Mouse (Mus musculus) testis, adult 2 months (tissue): Measurements from ENCODE around the gene Rbfox3. TPM values are rescaled to one million over a fixed set of nuclear protein-coding genes. Genes with fewer than 3 reads are reported as not detected.

Source experiments
- H3K27ac ChIP-seq: fragments of 200-500 bp; 2 replicates; pipeline ENCODE4 v1.5.1; 2012; ENCODE audit warnings: low read depth, low read length; ENCODE audit not compliant: control insufficient read depth, insufficient read depth
- H3K27me3 ChIP-seq: fragments of 200-500 bp; 2 replicates; pipeline ENCODE4 v1.6.1; 2012; ENCODE audit warnings: mild to moderate bottlenecking, low read length, moderate library complexity; ENCODE audit not compliant: control insufficient read depth, insufficient read depth
- H3K36me3 ChIP-seq: fragments of 200-500 bp; 2 replicates; pipeline ENCODE4 v1.6.1; 2012; ENCODE audit warnings: mild to moderate bottlenecking, low read length; ENCODE audit not compliant: control insufficient read depth, insufficient read depth
- H3K4me1 ChIP-seq: fragments of 200-500 bp; 2 replicates; pipeline ENCODE4 v1.6.1; 2012; ENCODE audit warnings: low read length; ENCODE audit not compliant: control insufficient read depth, insufficient read depth
- H3K4me3 ChIP-seq: fragments of 200-500 bp; 2 replicates; pipeline ENCODE4 v1.5.1; 2012; ENCODE audit warnings: low read depth, mild to moderate bottlenecking, low read length, moderate library complexity, mixed read lengths; ENCODE audit not compliant: control insufficient read depth
- CTCF ChIP-seq: fragments of 200-500 bp; IDR thresholded peaks from 2 replicates; pipeline ENCODE4 v1.5.1; 2012; ENCODE audit warnings: low read depth, mild to moderate bottlenecking, inconsistent platforms, low read length, moderate library complexity; ENCODE audit not compliant: control insufficient read depth, insufficient read depth, insufficient replicate concordance
- POLR2A ChIP-seq: fragments of 200-500 bp; IDR thresholded peaks from 2 replicates; pipeline ENCODE4 v1.6.1; 2012; ENCODE audit warnings: low read depth, mild to moderate bottlenecking, inconsistent platforms, low read length, moderate library complexity; ENCODE audit not compliant: control insufficient read depth
- polyA plus RNA-seq: library from polyadenylated mRNA; depleted of rRNA; stranded (reverse); fragments of >200 nt; gene quantifications from 2 replicates; pipeline ENCODE4 v1.2.3, GENCODE M21; 2012

Rbfox3 gene
- polyA plus RNA-seq, 1 experiment: 0.28 TPM

DNA sequence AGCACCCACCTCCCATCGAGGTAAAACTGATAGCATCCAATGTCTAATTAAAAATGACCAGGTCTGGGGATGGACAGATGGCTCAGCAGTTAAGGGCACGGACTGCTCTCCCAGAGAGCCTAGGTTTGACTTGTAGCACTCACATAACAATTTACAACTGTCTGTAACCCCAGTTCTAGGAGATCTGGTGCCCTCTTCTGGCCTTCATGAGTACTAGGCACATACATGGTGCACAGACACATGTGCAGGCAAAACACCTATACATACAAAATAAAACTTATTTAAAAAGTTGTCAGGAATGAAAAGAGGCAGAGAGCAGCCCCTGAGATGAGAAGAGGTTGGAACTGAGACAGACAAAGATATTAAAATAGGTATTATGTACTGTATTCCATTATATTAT lies 305.8 kb downstream of the Rbfox3 start:
- Histone ChIP-seq H3K4me1 (no peaks in the 10 kb centered on the region; the same call in 1 of the 2 replicates), H3K27ac (no peak overlapping the region), H3K4me3 (no peak overlapping the region), H3K27me3 (no peaks in the 10 kb centered on the region), H3K36me3 (no peaks in the 10 kb centered on the region)
- TF ChIP-seq POLR2A (no peak), CTCF (no peak)

DNA sequence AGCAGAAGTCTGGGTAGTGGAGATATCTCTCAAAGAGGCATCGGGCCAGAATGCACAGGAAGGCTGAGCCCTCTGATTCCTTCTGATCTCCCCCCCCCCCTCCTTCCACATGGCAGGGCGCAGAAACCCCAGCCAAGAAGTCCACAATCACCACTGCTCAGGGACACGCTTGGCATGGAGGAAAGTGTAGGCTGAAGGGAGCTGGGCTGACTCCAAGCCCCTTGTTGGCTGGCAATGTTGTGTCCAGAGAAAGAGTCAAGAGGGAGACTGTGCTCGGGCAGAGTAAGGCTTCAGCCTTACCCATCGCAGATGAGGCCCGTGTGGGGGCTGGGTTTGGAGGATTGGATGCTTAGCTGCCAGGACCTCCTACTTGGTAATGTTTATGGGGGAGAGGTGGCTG lies 307.2 kb downstream of the Rbfox3 start:
- Histone ChIP-seq H3K4me3 (no peak overlapping the region), H3K36me3 (no peaks in the 10 kb centered on the region), H3K4me1 (no peaks in the 10 kb centered on the region; the same call in 1 of the 2 replicates), H3K27ac (no peak overlapping the region), H3K27me3 (no peaks in the 10 kb centered on the region)
- TF ChIP-seq CTCF: no peak
- no peak for TF ChIP-seq POLR2A

DNA sequence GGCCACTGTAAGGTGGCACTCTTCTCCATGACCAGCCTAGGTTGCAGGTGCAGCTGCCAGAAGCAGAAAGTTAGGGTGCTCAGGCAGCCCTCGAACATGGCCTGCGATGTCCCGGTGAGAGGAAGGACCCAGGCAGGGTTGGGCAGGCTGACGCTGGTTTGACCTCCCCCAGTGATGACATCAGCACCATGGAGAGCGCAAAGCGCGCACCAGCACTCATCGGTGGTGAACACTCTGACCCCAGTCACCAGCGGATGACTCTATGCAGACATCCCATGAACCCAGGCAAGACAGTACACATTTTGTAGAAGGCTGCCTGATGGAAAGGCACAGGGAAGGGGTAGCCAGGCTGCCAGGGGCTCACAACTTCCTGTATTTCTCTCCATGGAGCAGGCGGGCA lies 308.3 kb downstream of the Rbfox3 start:
- Histone ChIP-seq H3K4me3 (no peak overlapping the region), H3K27ac (no peak overlapping the region), H3K36me3 (no peaks in the 10 kb centered on the region), H3K4me1 (no peaks in the 10 kb centered on the region), H3K27me3 (no peaks in the 10 kb centered on the region)
- TF ChIP-seq CTCF (no peak), POLR2A (no peak)

DNA sequence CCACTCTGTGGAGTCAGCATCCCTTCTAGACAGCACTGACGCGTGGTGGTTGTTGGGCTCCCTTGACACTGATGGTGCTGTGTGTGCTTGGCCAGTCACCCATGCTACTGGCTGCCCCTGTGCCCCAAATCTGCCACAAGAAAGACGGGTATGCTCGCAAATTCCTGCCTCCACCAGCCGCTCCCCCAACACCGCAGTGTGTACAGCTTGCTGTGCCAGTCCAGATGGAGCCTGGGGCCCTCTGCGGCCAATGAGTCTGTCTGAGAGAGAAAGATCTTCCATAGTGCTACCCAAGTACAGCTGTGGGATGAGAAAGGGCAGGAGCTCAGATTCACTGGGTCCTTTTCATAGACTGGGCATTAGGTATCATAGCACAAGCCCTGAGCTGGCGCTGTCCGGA lies 309.9 kb downstream of the Rbfox3 start:
- H3K27me3 ChIP-seq: no peaks in the 10 kb centered on the region
- H3K4me1 ChIP-seq: no peaks in the 10 kb centered on the region
- H3K4me3 ChIP-seq: no peak overlapping the region
- no peak overlapping the region for H3K27ac ChIP-seq
- no peaks in the 10 kb centered on the region for H3K36me3 ChIP-seq
- TF ChIP-seq POLR2A (no peak), CTCF (no peak)

DNA sequence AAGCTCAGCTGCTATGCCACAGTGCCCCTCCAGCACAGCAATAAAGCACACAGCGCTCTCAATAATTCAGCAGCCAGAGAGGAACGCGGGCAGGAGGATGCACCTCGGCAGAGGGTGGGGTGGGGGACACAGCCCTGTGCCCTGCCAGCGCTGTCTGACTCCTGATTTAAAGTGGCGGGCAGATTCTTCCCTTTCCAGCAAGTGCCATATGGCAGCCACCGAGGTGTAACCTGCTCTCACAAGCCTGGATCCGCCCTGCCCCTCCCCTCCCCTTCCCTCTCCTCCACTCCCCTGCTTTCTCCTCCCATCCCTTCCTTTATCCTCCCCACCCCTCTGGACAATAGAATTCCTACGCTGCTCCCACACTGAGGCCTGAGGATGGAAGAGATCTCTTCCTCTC lies 311.2 kb downstream of the Rbfox3 start:
- TF ChIP-seq CTCF (no peak), POLR2A (no peak)
- no peaks in the 10 kb centered on the region for H3K36me3 ChIP-seq
- no peaks in the 10 kb centered on the region for H3K4me1 ChIP-seq
- no peak overlapping the region for H3K4me3 ChIP-seq
- H3K27ac ChIP-seq: no peak overlapping the region
- H3K27me3 ChIP-seq: no peaks in the 10 kb centered on the region

DNA sequence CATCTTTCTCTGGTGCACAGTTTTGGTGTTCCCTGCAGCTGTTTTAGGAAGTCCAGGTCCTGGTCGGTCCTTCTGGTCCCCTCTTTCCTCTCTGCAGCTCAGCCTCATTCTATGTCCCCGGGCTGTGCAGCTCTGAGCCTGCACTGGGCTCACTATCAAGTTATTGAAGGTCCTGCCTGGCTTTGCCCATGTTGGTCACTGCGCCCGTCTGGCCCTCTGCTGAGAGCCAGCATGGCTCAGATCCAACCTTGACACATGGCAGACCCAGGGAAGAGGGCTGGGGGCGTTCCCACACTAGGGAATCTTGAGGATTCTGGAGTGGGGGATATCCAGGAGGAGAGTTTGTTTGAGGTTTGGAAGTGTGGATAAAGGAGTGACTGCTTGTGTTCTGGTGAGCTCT lies 312.7 kb downstream of the Rbfox3 start:
- no peak for TF ChIP-seq CTCF
- no peak for TF ChIP-seq POLR2A
- Histone ChIP-seq H3K27me3 (no peaks in the 10 kb centered on the region), H3K4me3 (no peak overlapping the region), H3K27ac (no peak overlapping the region), H3K36me3 (no peaks in the 10 kb centered on the region), H3K4me1 (no peaks in the 10 kb centered on the region)

DNA sequence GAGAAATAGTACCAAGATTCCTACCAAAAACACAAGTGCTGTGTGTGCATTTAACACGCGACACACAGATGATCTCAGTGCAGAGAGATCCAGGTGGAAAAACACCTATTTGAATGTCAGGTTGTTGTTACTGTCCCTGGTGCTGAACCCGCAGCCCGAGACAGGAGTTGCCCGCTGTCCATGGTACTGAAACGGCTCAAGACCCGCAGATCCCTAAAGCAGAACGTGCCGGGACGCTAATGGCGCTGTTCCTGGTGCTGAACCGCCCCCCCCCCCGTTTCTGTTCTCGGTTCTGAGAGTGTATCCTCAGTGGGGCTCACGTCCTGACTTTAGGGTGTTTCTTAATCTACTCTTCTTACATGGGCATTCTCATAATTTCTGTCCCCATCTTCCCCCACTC lies 326.6 kb downstream of the Rbfox3 start:
- TF ChIP-seq CTCF (peak; percentile 41; the same call in 1 of the 2 replicates), POLR2A (no peak)
- Histone ChIP-seq H3K27me3 (no peaks in the 10 kb centered on the region), H3K27ac (no peak overlapping the region), H3K4me3 (no peak overlapping the region), H3K4me1 (no peaks in the 10 kb centered on the region), H3K36me3 (no peaks in the 10 kb centered on the region)

DNA sequence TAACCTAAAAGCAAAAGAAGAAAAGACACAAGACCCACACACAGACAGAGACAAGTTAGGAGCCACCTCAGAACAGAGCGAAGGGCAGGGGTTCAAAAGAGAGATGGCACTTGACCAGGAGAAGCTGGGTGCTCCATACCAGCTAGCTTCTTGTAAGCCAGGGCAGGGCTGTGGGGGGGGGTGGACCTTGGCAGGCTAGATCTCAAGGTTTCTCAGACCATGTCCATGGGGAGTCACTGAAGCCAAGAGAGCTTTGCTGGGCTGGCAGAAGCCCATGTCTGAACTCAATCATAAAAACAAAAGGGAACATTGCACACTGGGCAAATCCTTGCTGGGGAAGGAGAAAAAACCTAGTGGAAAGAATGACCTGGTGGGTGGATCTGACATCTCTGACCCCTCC lies 327.4 kb downstream of the Rbfox3 start:
- Histone ChIP-seq H3K36me3 (no peaks in the 10 kb centered on the region), H3K27ac (no peak overlapping the region), H3K4me3 (no peak overlapping the region), H3K27me3 (no peaks in the 10 kb centered on the region), H3K4me1 (no peaks in the 10 kb centered on the region)
- TF ChIP-seq CTCF: no peak
- no peak for TF ChIP-seq POLR2A
